Mouse (Mus musculus) embryonic fibroblast, embryonic 13.5 days (primary cell): ENCODE results near the gene Fbrs. TPM values are rescaled to one million over a fixed set of nuclear protein-coding genes. Genes with fewer than 3 reads are reported as not detected.
"Not testable (repeated sequence)": the region's sequence is repeated elsewhere in the genome, so short reads cannot be mapped to it uniquely, and the experiment has no call there.

Experiments used
- H3K27ac ChIP-seq: 2 replicates; pipeline ENCODE4 v1.5.1; 2012; ENCODE audit warnings: low read length, control low read depth, inconsistent platforms; ENCODE audit not compliant: insufficient read depth
- H3K4me1 ChIP-seq: 2 replicates; pipeline ENCODE4 v1.6.1; 2011; ENCODE audit warnings: low read length; ENCODE audit not compliant: control insufficient read depth, insufficient read depth
- H3K4me3 ChIP-seq: 2 replicates; pipeline ENCODE4 v1.5.1; 2011; ENCODE audit warnings: mild to moderate bottlenecking, control low read depth, low read length; ENCODE audit not compliant: insufficient read depth
- CTCF ChIP-seq: IDR thresholded peaks from 2 replicates; pipeline ENCODE4 v1.5.1; 2011; ENCODE audit warnings: mild to moderate bottlenecking, control low read depth, low read length, moderate library complexity, borderline replicate concordance; ENCODE audit not compliant: insufficient read depth
- POLR2A ChIP-seq: IDR thresholded peaks from 2 replicates; pipeline ENCODE4 v1.6.1; 2011; ENCODE audit warnings: low read depth, mild to moderate bottlenecking, control low read depth, low read length, moderate library complexity
- polyA plus RNA-seq: library from polyadenylated mRNA; stranded (reverse); fragments of >200 nt; gene quantifications from 2 replicates; pipeline ENCODE4 v1.2.4, GENCODE M21; 2011; ENCODE audit warnings: low read depth; ENCODE audit not compliant: missing spikeins, insufficient read length

Fbrs gene
- polyA plus RNA-seq, 1 experiment = 54.2 TPM

- Histone ChIP-seq H3K4me1 (peaks cover 14% of the 10 kb centered on the region), H3K4me3 (no peak overlapping the region), H3K27ac (no peak overlapping the region)
- TF ChIP-seq POLR2A (no peak), CTCF (no peak)
Measured at GRCm38 (mm10) chr7:127476336-127476735, 2.7 kb upstream of the Fbrs start.

GRCm38 (mm10) chr7:127476855-127477254, 2.1 kb upstream of the Fbrs start:
- peak overlapping the region; percentile 28 for H3K27ac ChIP-seq

GRCm38 (mm10) chr7:127477687-127478634, 1.0 kb upstream of the Fbrs start:
- peaks cover 14% of the 10 kb centered on the region for H3K4me1 ChIP-seq
- peak; percentile 87 for TF ChIP-seq POLR2A
- no peak for TF ChIP-seq CTCF
- peak overlapping the region; percentile 54 for H3K4me3 ChIP-seq
- H3K27ac ChIP-seq = peak overlapping the region; percentile 93

More at GRCm38 (mm10) chr7:127476855-127477254, 2.1 kb upstream of the Fbrs start:
- TF ChIP-seq CTCF (no peak), POLR2A (no peak)
- Histone ChIP-seq H3K4me1 (peaks cover 14% of the 10 kb centered on the region), H3K4me3 (peak overlapping the region; percentile 34)

- Histone ChIP-seq H3K27ac (peak overlapping the region; percentile 93), H3K4me3 (peak overlapping the region; percentile 54), H3K4me1 (peaks cover 9% of the 10 kb centered on the region)
- no peak for TF ChIP-seq CTCF
- TF ChIP-seq POLR2A = no peak
Measured at GRCm38 (mm10) chr7:127479318-127480225, 573 bp downstream of the Fbrs start.

GRCm38 (mm10) chr7:127480321-127480720, 1.3 kb downstream of the Fbrs start:
- peak overlapping the region; percentile 54 for H3K4me3 ChIP-seq
- no peak overlapping the region for H3K27ac ChIP-seq
- H3K4me1 ChIP-seq = peaks cover 9% of the 10 kb centered on the region
- TF ChIP-seq CTCF = no peak
- TF ChIP-seq POLR2A = no peak

GRCm38 (mm10) chr7:127485416-127485815, 6.4 kb downstream of the Fbrs start:
- no peak for TF ChIP-seq POLR2A
- TF ChIP-seq CTCF = no peak
- H3K4me1 ChIP-seq = peaks cover 5% of the 10 kb centered on the region; the same call in 1 of the 2 replicates
- no peak overlapping the region for H3K27ac ChIP-seq
- no peak overlapping the region for H3K4me3 ChIP-seq

GRCm38 (mm10) chr7:127488364-127488763, 9.4 kb downstream of the Fbrs start:
- H3K27ac ChIP-seq, H3K4me1 ChIP-seq, H3K4me3 ChIP-seq: not testable (repeated sequence)

GRCm38 (mm10) chr7:127489982-127490381, 11.0 kb downstream of the Fbrs start:
- H3K4me1 ChIP-seq = no peaks in the 10 kb centered on the region
- TF ChIP-seq CTCF = no peak
- no peak for TF ChIP-seq POLR2A

GRCm38 (mm10) chr7:127491846-127492245, 12.8 kb downstream of the Fbrs start:
- Histone ChIP-seq H3K4me3 (no peak overlapping the region), H3K4me1 (no peaks in the 10 kb centered on the region), H3K27ac (no peak overlapping the region)
- no peak for TF ChIP-seq CTCF
- no peak for TF ChIP-seq POLR2A

More at GRCm38 (mm10) chr7:127489982-127490381, 11.0 kb downstream of the Fbrs start:
- H3K4me3 ChIP-seq = no peak overlapping the region
- H3K27ac ChIP-seq = no peak overlapping the region
